Mouse (Mus musculus) forebrain, embryonic 11.5 days (tissue): ENCODE measurements around the gene Tsacc. TPM values are rescaled to one million over a fixed set of nuclear protein-coding genes. Genes with fewer than 3 reads are reported as not detected.

ENCODE experiments used
- polyA plus RNA-seq: library from polyadenylated mRNA; unstranded; fragments of >200 nt; fragmentation: Nextera tagmentation; extraction: Ambion mirVana; gene quantifications from 2 replicates; pipeline ENCODE4 v1.2.1, GENCODE M21; 2014

Tsacc gene
- polyA plus RNA-seq, 1 experiment from 2014 or later, result 12.2 TPM

Other genes starting within 250 kb of the Tsacc start
- gene Naxe, start 238.5 kb downstream of the Tsacc start, polyA plus RNA-seq, result 123 and 130 TPM in 2 replicates
- gene Ttc24, start 218.7 kb downstream of the Tsacc start, polyA plus RNA-seq, result not detected in 2 replicates
- gene Iqgap3, start 215.0 kb downstream of the Tsacc start, polyA plus RNA-seq, result 26.8 and 27.0 TPM in 2 replicates
- gene Mef2d, start 154.6 kb downstream of the Tsacc start, polyA plus RNA-seq, result 17.3 and 19.7 TPM in 2 replicates
- gene Rhbg, start 42.3 kb downstream of the Tsacc start, polyA plus RNA-seq, result 0.36 TPM in 1 of 2 replicates, not detected in the other
- gene Gm38392, start 9.8 kb downstream of the Tsacc start, polyA plus RNA-seq, result 0.16 TPM in 1 of 2 replicates, not detected in the other
- 725 and 780 TPM in 2 replicates for gene Cct3, start 117 bp upstream of the Tsacc start, polyA plus RNA-seq
- 77.2 and 87.2 TPM in 2 replicates for gene Glmp, start 28.0 kb upstream of the Tsacc start, polyA plus RNA-seq
- 1.6 and 2.7 TPM in 2 replicates for gene Tmem79, start 39.1 kb upstream of the Tsacc start, polyA plus RNA-seq
- gene Smg5, start 39.3 kb upstream of the Tsacc start, polyA plus RNA-seq, result 70.6 and 75.4 TPM in 2 replicates
- 1.1 and 1.2 TPM in 2 replicates for gene Paqr6, start 67.6 kb upstream of the Tsacc start, polyA plus RNA-seq
- gene Bglap3, start 75.7 kb upstream of the Tsacc start, polyA plus RNA-seq, result not detected in 2 replicates
- not detected in 2 replicates for gene Bglap2, start 81.7 kb upstream of the Tsacc start, polyA plus RNA-seq
- not detected in 2 replicates for gene Bglap, start 87.5 kb upstream of the Tsacc start, polyA plus RNA-seq
- gene Pmf1, start 113.3 kb upstream of the Tsacc start, polyA plus RNA-seq, result 141 and 158 TPM in 2 replicates
- 22.6 and 23.1 TPM in 2 replicates for gene Slc25a44, start 128.1 kb upstream of the Tsacc start, polyA plus RNA-seq
- gene Sema4a, start 164.2 kb upstream of the Tsacc start, polyA plus RNA-seq, result 9.3 and 10.3 TPM in 2 replicates
- gene Lmna, start 213.0 kb upstream of the Tsacc start, polyA plus RNA-seq, result 19.4 and 20.4 TPM in 2 replicates
- gene Mex3a, start 235.4 kb upstream of the Tsacc start, polyA plus RNA-seq, result 44.4 and 46.2 TPM in 2 replicates